Mouse (Mus musculus): ENCODE measurements at regions not wholly inside any gene's neighbourhood (a gene's known extent, or its start where the extent isn't known, plus 50 kb on each side); places are given as distances from the start of the nearest gene placed in this dataset.

GRCm38 (mm10) chr14:87314999-87315732, 101.3 kb upstream of the Tdrd3 start:
- TF ChIP-seq POLR2A (IDR thresholded peaks at IDR 0.05; ENCODE audit: control insufficient read depth, extremely low read depth, insufficient read depth, low read length, poor library complexity) (no peak), CTCF (IDR thresholded peaks at IDR 0.05; ENCODE audit: borderline replicate concordance, control insufficient read depth, extremely low read depth, insufficient read depth, low read length, poor library complexity) (no peak)
